Mouse (Mus musculus): ENCODE measurements around the gene B4galt7. TPM values are rescaled to one million over a fixed set of nuclear protein-coding genes. Genes with fewer than 3 reads are reported as not detected.
"Not testable (repeated sequence)": the region's sequence is repeated elsewhere in the genome, so short reads cannot be mapped to it uniquely, and the experiment has no call there.

B4galt7 gene
- 10 to 100 TPM in 1 of 2 experiments, 1 to 10 TPM in 1; 9.6 to 10.4 TPM for total RNA-seq (2021)

- intact Hi-C loops (cut with DNase I), result loop anchor here (1.0 kb wide), 1 partner anchor 22 kb away; no protein-coding TSS in a partner anchor
- DNase-seq (ENCODE audit: low spot score), result peak; percentile 73
These were observed at the start of gene B4galt7 for GRCm38 (mm10) chr13:55599566-55600540. Gene B4galt7, plus strand, starts transcription at chr13:55599896.

- intact Hi-C loops (cut with DNase I), result no loop called here
These were observed 43.8 kb upstream of the B4galt7 start for GRCm38 (mm10) chr13:55555921-55556320.

DNA sequence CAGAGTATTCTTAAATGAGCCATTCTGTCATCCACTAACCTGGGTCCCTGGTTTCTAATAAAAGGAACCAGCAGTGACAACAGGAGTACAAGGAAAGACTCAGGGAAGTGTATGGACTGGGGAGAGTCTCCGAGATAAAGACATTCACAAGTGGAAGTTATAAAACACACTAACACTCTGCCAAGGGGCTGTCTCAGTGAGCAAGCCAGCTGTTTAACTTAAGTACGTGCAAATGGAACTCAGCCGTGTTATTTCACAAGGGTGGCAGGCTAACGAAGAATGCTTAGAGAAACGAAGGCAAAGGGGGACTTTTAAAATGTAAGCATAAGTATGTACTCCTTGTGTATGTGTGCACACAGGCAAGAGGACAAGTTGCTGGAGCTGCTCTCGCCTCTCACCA is 42.2 kb upstream of the B4galt7 start:
- DNase-seq (ENCODE audit: low spot score), result no peak
- intact Hi-C loops (cut with DNase I), result no loop called here

More at GRCm38 (mm10) chr13:55555921-55556320, 43.8 kb upstream of the B4galt7 start:
- no peak for DNase-seq (ENCODE audit: low spot score)

DNA sequence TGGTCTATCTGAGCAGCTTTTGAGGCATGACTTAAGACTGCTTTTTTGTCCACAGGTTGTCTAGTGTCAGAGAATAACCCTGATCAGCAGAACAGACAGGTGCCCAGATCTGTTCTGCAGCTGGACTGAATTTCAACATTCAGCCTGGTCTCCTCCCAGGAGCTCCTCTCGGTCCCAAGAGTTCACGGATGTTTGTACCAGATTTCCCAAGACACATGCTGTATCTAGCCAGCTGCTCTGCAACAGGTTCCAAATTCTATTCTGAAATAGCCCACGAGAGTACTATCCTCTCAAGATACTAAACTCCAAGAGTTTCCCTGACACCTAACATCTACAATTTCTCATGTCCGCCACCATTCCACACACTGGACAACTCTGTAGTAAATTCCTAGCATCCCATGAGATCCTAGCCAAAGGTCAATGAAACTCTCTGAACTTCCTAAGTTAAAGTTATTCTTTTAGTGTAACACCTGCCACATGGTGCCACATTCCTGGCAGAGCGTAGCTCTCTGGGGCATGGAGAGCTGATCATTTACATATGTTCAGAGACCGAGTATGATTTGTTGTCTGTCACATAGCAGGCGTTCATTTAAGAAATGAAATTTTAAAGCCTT is 36.3 kb upstream of the B4galt7 start:
- DNase-seq (ENCODE audit: low spot score), result no peak
- intact Hi-C loops (cut with DNase I), result no loop called here

DNA sequence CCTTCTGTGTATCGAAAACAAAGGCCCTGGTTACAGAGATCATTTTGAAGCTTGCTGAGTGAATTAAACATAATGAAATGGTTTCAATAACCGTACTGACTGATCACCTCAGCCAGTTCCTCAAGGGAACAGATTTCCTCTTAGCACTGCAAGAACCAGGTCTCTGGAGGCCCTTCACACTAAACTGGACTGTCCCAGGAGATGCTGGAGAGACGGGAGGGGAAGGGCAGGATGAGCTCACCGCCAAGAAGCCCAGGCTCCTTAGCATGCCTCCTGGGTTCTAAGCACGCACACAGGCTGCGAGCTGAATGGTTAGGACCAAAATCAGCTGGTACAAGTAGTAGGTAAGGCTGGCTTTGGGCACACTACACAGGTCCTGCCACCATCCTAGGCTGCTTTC is 32.7 kb upstream of the B4galt7 start:
- DNase-seq (ENCODE audit: low spot score), result no peak
- intact Hi-C loops (cut with DNase I), result no loop called here

- intact Hi-C loops (cut with DNase I), result no loop called here
These were observed 31.7 kb upstream of the B4galt7 start for GRCm38 (mm10) chr13:55567949-55568348.

DNA sequence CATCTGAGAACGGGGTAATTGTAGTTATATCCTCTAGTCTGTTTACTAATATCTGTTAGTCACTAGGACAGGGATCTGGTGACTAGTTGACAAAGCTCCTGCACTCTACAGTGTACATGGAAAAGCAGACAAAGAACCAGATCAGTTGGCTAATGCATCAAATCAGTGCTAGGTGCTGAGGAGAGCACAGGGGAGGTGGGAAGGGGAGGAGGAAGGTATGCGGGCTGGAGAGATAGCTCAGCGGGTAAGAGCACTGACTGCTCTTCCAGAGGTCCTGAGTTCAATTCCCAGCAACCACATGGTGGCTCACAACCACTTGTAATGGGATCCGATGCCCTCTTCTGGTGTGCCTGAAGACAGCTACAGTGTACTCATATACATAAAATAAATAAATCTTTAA is 31.2 kb upstream of the B4galt7 start:
- intact Hi-C loops (cut with DNase I); DNase-seq (ENCODE audit: low spot score): not testable (repeated sequence)

More at GRCm38 (mm10) chr13:55567949-55568348, 31.7 kb upstream of the B4galt7 start:
- DNase-seq (ENCODE audit: low spot score), result no peak

GRCm38 (mm10) chr13:55569726-55570285 is 29.9 kb upstream of the B4galt7 start:
- no peak for DNase-seq (ENCODE audit: low spot score)
- intact Hi-C loops (cut with DNase I), result loop anchor here (1.0 kb wide), 1 partner anchor 34 kb away; the partner anchor contains the start of gene Ddx41

DNA sequence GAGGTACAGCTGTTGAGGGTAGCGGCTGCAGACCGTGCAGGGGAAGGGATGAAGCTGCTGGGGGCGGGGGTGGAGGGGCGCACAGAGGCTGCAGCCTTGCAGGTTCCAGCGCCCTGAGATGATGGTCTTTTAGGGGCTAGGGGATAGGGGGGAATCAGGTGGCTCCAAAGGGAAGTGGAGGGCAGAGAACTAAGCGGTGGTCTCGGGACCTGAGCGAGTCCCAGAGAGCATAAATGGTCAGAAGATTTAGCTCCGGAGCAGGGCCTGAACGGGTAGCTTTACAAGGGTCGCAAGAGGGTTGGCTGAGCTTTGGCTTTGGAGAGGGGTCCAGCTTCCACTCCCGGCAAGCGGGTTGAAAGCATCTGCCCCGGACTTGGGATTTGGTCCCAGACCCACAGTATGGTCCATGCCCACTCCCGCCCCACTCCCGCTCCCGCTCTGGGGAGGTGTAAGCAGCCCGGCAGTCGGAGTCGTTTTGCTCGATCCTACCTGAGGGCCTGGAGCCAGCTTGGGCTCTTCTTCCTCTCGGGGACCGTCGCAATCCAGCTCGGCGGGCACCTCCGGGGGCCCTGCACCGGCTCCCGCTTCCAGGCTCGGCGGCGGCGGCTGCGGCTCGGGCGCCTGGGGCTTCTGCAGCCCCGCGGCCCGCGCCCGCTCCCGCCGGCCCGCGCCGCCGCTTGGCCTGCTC is 29.3 kb upstream of the B4galt7 start:
- intact Hi-C loops (cut with DNase I), result loop anchor here (1.0 kb wide), 1 partner anchor 34 kb away; the partner anchor contains the start of gene Ddx41
- DNase-seq (ENCODE audit: low spot score), result no peak

GRCm38 (mm10) chr13:55571027-55571751 is 28.5 kb upstream of the B4galt7 start, which contains the start of gene Fam193b:
Gene Fam193b, minus strand, starts transcription at chr13:55571120.
- intact Hi-C loops (cut with DNase I), result no loop called here
- peak; percentile 89 for DNase-seq (ENCODE audit: low spot score)

- DNase-seq (ENCODE audit: low spot score), result no peak
- intact Hi-C loops (cut with DNase I), result loop anchor here (2.0 kb wide), 1 partner anchor 19 kb away; no protein-coding TSS in a partner anchor
These were observed 27.7 kb upstream of the B4galt7 start for GRCm38 (mm10) chr13:55571977-55572376.

DNA sequence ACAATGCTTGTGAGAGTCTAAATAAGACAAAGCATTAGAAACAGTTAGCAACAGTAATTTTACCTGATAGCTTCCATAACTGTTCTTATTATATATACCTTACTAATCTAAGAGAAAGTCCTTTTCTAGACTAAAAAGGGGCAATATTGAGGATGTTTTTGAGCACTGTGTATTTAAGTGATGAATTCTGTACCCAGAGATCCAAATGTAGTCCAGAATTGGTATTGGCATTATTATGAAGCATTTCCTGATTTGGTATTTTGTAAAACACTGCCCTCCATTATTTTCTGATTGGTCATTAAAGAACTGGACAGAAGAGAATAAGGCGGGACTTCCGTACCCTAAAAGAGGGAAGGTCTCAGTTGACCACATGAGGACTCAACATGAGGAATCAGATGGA is 26.3 kb upstream of the B4galt7 start, which contains the start of gene Tmed9:
Tmed9 (plus strand) TSS at position 301 of the 400 bp plus-strand sequence.
- intact Hi-C loops (cut with DNase I), result loop anchor here (2.0 kb wide), 1 partner anchor 17 kb away; no protein-coding TSS in a partner anchor
- DNase-seq (ENCODE audit: low spot score), result no peak

DNA sequence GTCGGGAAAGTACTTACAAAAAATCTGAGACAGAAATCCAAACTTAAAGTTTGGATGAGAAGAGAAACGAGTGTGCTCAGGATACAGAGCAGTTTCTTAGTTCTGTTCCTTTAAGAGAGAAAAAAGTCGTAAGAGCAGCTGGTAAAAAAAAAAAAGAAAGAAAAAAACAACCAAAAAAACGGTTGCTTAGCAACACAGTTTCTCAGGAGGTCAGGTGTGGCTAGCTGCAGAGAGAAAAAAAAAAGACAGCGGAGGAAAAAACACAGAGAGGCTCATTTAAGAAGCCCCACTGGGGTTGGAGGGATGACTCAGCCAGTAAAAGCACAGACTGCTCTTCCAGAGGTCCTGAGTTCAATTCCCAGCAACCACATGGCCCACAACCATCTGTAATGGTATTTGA is 25.4 kb upstream of the B4galt7 start:
- DNase-seq (ENCODE audit: low spot score), result no peak
- intact Hi-C loops (cut with DNase I), result no loop called here

- intact Hi-C loops (cut with DNase I), result no loop called here
- DNase-seq (ENCODE audit: low spot score), result no peak
These were observed 23.8 kb upstream of the B4galt7 start for GRCm38 (mm10) chr13:55575932-55576331.

DNA sequence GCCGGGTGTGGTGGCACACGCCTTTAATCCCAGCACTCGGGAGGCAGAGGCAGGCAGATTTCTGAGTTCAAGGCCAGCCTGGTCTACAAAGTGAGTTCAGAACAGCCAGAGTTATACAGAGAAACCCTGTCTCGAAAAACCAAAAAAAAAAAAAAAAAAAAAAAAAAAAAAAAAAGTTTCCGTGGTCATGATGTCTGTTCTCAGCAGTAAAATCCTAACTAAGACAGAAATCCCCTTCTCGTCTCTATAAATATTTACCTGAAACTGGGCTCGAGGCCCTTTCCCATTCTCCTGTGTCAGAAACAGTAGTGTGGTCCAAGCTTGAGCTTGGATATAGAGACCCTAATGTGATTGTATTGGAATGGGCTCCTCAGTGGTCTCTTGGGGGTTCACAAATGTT is 22.8 kb upstream of the B4galt7 start:
- DNase-seq (ENCODE audit: low spot score); intact Hi-C loops (cut with DNase I): not testable (repeated sequence)

DNA sequence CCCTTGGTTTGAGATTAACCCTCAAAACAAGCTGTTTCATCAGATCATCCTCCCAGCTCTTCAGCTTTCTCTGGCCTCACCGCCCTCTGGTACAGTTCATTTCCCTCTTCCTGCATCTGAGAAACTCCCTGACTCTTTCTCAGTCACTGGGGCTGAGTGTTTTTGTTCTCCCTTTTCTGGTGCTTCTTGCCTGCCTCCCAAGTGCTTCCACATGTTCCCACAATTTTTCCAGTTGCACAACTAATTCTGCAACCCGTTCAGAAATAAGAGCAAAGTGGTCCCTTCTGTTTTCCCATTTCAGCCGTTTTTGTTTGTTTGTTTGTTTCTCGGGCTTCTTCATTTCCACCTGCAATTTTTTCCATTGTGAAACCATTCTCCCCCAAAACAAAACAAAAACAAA is 21.6 kb upstream of the B4galt7 start:
- no peak for DNase-seq (ENCODE audit: low spot score)
- intact Hi-C loops (cut with DNase I), result no loop called here

GRCm38 (mm10) chr13:55591961-55592490 is 7.7 kb upstream of the B4galt7 start:
- intact Hi-C loops (cut with DNase I), result loop anchor here (2.0 kb wide), 1 partner anchor 19 kb away; the partner anchor contains the start of gene Tmed9
- no peak for DNase-seq (ENCODE audit: low spot score)

DNA sequence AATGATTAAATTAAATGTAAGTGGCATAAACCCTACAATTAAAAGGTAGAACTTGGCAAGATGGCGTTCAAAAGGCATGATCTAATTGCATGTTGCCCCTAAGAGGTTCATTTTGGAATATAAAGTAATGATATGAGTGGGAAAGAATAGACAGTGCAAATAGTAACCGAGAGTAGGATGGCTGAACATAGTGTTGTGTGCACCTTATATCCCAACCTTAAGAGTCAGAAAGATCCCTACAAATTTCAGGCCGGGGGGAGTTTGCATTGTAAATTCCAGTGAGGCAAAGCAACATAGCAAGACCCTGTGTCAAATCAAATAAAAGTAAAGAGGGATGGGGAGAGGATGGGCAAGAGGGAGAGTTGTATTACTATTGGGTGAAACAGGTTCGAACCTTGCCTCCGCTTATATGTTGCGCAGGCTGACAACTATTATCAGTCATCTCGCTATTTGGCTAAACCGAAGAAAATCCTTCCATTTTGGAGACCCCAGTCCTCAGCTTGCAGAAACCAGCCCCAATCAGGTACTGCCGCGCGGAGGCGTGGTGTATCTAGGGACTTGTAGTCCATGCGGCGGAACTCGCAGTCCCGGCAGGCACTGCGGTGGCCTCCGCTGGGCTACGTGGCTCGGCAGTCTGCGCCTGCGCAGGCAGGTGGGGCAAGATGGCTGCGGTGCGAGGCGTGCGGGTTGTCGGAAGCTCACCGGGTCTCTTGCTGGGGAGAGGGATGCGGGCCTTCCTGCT is 7.0 kb upstream of the B4galt7 start:
- DNase-seq (ENCODE audit: low spot score), result peak; percentile 91
- intact Hi-C loops (cut with DNase I), result no loop called here

Measured in heart, postnatal 25 days (tissue).